Mouse (Mus musculus): ENCODE data around the gene Runx1.

Runx1 gene

DNA sequence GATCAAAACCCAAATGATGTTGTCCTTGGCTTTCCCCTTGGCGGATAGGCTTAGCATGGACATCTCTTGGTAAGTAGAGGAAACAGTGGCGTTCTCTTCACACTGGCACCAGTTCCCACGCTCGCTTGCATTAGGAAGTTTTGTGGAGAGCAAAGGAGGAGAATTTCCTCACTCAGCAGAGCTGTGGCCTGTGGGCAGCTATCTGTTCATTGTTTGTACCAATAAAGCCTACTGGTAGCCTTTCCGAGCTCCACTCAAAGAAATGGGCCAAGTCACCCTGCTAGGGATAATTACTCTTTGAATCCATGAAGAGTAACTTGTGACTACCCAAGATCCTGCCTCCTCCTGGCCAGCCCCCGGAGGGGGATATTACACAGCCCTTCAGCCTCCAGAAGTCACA lies 734 bp upstream of the Runx1 start:
- no peak for DNase-seq (ENCODE audit: low spot score in 2 of 2)

DNA sequence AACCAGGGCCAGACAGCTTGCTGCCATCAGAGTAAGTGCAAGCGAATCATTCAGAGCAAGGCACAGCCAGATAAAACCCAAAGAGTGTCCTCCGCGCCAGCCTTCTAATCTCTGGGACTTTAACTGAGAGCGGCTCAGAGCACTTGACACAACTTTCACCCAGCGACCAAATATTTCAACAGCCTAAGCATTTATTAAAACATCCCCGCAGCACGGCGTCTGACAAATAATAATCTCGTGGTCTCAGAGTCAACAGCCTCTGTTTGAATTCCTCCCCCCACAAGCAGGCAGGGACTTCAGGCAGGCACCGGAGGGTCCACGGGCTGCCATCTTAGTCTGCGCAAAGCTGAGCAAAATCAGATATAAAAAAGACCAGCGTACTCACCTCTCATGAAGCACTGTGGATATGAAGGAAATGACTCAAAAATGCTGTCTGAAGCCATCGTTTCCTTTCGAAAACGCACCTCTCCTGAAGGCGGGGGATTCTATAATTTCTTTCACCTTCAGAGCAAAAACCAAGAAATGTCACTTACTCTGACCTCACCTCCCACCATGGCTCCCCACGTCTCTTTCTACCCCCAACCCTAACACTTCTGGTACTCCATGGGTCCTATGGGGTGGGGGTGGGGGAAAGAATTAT lies 625 bp downstream of the Runx1 start:
- peak; percentile 58 to 78 for DNase-seq (ENCODE audit: low spot score in 2 of 2)

DNA sequence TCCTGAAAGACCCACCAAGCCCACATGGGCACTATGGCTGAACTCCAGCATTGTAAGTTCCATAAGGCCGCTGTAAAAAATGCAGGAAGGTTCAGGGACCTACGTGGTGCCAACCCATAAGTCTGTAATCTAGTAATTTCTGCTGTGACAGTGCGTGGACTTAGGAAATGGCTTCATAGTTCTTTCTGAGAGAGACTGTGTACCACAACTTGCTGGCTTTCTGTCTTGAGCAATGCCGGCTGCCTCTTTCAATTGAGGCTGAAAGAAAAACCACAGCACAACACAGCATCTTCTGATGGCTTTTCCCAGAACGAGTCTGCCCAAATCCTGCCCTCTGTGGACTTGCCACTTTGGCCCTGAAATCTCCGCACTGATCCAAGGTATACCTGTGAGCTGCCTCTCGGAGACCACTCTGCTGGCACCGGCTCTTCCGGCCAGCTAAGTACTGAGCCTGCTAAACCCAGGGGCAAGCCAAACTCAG lies 1.2 kb downstream of the Runx1 start:
- no peak for DNase-seq (ENCODE audit: low spot score in 2 of 2)

DNA sequence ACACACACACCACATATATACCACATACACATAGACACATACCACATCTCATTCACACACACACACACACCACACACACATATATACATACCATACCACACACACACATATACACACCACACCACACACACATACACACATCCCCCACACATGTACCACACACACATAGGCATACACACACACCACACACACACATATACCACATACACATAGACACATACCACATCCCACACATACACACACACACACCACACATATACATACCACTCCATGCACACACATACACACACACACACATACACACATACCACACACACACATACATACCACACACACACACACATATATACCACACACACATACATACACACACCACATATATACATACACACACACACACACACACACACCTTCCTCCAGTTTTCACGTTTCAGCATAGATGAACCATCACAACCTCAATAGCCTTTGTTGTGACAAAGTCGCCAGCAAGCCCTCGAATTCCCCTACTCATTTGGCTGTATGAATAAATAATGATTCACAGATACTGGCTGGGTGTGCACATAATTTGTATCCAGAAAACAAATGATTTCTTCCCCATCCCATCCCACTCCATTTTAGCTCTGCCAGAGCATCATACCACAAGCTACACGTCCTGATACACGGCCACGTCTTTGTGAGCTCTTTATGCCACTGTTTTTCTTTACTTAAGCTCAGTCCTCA lies 1.8 kb downstream of the Runx1 start:
- no peak for DNase-seq (ENCODE audit: low spot score in 2 of 2)

DNA sequence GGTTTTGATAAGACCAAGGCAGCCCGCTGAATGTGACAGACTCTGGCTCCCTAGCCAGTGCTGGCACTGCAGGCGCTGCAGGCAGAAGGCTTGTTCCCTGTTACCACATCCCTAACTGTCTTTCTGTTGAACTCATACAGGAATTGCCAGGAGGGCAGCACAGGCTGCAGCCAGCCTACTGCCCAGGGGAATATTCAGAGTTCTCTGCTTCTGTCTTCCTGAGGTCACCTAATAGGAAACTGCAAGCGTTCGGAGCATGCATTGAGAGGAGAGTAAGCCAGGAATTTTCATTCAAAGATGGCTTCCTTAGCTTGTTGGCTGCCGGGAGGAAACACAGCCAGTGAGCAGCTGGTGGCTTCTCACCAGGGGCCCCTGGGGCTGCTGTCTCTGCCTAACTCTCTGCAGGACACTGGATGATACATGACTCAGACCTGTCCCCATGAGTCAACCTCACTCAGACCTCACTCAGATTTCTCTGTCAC lies 2.5 kb downstream of the Runx1 start:
- DNase-seq (ENCODE audit: low spot score in 2 of 2): no peak

DNA sequence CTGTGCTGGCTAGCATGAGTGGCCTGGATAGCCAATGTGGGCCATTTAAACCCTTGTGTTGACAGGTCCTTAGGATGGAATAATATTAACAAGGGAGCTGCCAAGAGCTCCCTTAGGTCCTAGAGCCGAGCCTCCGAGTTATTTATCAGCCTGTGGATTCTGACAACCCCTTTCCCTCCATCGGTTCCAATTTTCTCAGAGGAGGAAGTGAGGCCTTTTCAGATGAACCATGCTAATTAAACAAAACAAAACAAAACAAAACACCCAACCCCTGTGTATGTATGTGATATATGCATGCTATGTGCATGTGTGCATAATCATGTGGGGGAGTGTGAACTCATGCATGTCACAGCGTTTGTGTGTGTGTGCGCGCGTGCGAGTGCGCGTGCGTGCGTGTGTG lies 3.3 kb downstream of the Runx1 start:
- no peak for DNase-seq (ENCODE audit: low spot score in 2 of 2)

DNA sequence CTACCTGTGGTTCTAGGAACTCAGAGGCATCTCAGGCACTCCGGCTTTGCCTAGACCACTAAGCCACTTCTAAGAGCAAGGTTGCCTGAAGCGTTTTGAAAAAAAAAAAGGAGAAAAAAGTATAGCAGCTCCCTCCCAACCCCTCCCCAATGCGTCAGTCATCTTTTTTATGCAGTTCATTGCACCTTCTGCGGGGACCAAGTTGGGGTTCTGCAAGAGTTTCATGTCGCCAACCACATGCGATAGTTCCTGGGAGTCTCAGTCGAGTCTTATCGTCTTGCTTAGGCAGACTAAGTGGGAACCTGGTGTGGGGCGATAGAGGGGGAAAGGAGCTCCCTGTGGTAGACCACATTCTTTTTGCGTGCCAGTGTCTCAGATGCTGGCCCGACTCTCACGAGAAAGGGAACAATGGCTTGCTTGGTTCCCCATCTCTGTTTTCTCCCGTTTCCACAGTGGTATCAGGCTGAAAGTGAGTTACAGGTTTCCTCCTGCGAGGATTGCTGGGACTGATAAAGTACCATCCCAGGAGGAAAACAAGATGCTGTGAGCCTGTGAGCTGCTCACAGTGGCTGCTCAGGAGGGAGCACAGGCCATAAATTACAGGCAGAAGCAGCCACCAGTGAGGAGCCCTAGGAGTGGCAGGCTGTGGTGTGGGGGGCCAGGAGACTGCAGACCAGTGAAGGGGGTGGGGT lies 3.9 kb downstream of the Runx1 start:
- DNase-seq (ENCODE audit: low spot score in 2 of 2): peak; percentile 73 to 80

DNA sequence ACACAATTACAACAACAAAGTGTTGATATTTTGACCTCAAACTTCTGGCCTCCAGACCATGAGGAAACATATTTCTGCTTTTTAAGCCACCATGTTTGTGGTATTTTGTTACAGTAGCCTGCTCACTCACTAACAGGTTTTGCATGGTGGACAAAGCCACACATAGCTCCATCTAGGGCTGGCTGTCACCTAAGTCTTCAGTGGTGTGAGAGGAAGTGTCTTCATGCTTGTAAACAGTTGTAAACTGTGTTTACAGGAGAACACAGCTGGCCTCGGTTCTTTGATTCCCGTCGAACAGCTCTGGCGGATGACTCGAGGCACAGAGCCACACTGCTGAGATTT lies 4.4 kb downstream of the Runx1 start:
- DNase-seq (ENCODE audit: low spot score in 2 of 2): no peak

DNA sequence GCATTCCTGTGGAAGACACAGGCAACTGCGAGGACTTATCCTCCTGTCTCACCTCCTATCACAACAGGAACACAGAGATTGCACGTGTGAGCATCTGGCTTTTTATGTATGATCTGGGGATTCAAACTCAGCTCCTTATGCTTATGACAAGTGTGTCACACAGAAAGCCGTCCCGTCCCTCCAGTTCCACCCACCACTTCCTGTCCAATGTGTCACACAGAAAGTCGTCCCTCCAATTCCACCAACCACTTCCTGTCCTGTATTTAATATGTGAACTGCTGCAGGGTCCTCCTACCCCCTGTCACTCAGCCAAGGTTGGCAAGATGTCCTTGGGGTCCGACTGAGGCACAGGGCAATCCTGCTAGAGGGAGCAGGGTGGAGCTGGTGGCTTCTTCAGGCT lies 5.5 kb downstream of the Runx1 start:
- DNase-seq (ENCODE audit: low spot score in 2 of 2): no peak

DNA sequence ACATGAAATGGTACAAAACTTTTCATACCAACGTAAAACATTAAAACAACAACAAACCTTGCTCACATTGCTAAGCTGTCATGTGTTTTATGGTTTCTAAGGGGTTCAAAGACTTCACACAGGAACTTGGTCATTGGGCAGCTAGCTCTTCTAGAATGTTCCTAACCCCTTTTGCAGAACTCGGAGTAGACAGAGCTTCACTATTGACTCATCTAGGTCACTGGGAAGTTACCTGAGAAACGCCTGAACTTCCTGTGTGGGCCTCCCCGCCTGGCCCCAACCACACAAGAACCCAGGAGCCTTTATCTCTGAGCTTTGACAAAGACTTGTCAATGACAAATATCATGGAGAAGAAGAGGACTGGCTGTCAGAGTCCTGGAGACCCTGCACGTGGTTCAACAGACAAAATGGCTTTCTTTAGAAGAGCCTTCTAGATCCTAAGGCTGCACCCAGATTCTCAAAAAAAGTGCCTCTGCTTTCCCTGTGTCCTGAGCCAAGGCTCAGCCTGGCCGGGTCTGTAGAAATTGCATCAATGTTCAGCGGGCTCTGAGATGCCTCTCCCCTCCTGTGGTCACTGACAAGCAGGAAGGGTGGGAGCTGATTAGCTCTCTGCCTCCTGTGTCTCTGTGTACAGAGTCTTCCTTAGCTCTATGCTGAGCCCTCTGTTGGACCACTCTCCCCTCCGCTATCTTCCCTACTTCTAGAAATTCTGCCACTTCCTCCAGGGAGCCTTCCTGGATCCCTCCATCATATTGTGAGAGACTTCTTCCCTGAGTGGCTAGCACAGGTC lies 7.3 kb downstream of the Runx1 start:
- DNase-seq (ENCODE audit: low spot score in 2 of 2): no peak

DNA sequence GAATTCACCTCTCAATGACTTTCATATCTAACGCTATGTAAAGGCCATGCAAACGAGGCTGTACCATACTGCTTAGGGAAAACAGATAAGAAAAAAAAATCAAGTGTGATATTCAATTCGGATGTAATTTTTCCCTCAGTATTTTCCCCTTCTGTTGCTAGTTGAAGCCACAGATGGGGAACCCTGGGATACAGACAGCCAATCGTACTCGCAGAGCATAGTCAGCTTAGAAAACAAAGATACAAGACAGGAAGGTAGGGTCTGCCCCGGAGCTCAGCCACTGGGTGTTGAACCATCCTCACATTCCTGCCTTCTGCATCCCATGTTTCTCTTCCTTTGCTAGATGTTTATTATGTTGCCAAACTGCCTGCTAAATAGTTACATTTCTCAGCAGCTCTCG lies 9.9 kb downstream of the Runx1 start:
- no peak for DNase-seq (ENCODE audit: low spot score in 2 of 2)

DNA sequence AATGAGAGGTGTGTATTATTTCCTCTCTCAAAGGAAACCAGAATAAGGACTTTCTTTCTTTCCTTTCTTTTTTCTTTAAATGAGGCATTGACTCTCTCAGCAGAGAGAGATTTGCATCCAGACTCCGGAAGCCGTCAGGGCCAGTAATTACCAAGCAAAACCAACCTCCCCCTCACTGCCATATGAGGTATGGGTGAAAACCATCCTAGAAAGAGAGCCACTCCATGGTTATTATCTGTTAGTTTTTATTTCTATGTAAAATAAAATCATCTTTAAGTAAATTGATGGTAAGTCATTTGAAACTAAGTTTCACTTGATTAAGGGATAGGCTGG lies 10.8 kb downstream of the Runx1 start:
- DNase-seq (ENCODE audit: low spot score in 2 of 2): no peak

DNA sequence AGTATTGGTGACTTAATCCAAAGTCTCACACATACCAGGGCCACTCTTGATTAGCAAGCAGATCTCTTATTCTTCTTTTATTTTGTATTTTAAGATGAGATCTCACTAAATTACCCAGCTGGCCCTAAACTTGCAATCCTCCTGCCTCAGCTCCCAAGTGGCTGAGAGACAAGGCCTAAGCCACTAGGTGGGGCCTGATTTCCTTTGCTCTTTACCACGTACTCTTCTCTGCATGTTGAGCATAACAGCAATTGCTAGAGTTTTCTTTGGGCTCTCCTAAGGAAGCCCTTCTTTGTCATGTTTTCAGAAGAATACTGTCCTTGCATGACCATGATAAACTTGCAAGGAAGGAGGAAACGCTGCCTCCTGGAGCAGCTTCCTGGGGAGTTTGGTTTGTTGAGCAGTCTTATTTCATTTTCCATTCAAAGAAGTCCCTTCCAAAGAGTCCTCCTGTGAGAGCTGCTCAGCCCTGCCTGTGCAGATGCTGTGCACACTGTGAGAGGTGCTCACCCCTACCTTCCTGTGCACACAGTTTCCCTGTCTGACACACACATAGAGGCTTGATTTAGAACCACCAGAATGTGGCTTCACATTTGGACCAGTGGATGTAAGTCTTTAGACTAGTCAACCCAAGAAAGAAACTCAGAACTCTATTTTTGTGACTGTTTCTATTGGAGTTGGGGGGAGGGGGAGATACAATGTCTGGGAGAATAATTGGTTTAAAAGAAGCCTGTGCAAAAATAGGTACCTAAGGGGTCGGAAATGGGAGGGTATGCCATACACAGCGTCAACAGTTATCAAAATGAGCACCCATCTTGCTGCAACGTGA lies 11.4 kb downstream of the Runx1 start:
- no peak for DNase-seq (ENCODE audit: low spot score in 2 of 2)

DNA sequence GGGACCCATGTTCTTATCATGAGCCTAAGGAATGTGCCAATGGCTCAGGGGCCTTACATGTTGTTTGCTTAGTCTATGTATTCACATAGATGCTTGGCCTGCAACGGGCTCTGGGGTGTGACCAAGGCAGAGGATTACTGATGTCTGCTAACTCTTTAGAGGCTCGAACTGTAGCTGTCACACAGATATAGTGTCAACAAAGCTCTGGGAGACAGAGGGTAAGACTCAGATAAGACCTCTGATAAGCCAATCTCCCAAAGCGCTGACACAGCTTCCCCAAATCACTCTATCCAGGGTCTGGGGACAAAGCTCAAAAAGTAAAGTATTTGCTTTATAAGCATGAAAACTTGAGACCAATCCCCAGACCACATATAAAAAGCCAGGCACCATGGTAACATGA lies 13.5 kb downstream of the Runx1 start:
- DNase-seq (ENCODE audit: low spot score in 2 of 2): no peak

DNA sequence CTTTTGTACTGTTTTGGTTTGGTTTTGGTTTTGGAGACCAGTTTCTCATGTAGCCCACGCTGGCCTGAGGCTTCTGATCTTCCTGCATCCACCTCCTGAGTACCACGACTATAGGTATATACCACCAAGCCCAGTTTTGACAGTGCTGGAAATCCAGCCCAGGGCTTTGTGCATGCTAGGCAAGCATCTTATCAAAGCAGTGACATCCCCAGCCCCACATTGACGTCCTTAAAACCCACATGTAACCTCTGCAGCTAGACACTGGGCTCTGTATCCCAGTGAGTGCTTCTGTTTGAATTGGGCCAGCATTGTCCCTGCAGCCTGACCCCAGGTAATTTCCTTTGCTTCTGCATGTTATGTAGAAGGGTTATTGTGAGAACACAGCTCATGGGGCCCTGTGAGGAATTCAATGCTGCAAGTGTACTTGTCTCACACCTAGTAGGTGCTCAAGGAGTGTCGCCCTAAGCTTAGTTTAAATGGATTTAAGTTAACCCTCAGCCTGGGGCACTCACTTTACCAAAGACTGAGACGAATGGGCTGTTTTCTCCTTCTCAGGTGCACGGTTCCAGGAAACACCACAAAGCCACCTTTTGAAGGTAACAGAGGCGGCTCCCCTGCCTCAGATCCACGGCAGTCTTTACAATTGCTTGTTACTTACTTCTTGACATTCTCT lies 15.2 kb downstream of the Runx1 start:
- DNase-seq (ENCODE audit: low spot score in 2 of 2): no peak

DNA sequence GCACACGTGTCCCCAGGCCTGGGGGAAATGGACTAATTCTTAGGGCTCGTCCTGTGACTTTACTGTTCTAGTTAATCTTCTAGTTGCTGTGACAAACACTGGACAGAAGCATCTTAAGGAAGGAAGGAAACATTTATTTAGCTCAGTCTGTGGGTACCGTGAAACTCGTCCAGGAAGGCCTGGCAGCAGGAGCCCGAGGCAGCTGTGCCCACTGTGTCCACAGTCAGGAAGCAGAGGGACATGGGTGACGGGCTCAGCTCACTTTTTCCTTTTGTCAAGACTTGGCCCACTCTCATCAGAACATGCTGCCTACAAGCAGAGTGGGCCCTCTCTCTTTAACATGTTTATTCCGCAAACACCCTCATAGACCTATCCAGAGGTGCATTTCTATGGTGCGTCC lies 18.2 kb downstream of the Runx1 start:
- no peak for DNase-seq (ENCODE audit: low spot score in 2 of 2)

DNA sequence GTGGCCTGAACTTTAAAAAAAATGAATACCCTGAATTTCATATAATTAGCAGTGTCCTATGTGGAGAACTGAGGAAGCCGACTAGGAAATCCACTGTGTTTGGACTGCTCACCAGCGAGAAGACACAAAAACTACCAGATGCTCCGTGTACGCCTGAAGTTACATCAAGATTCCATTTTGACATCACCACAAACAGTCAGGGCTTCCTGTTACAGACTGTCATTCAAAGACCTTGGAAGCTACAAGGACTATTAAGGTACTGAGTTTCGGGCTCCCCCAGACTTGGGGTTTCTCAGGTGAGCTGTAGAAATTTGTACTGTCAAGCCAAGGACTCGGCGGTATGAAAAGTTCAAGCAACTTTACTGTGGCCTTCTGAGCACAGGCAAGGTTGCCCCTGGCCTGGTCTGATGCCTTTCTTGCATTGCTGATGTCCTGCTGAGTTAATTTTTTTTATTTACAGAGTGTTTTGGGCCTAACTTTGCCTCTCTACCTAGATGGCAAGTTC lies 22.8 kb downstream of the Runx1 start:
- DNase-seq (ENCODE audit: low spot score in 2 of 2): no peak

DNA sequence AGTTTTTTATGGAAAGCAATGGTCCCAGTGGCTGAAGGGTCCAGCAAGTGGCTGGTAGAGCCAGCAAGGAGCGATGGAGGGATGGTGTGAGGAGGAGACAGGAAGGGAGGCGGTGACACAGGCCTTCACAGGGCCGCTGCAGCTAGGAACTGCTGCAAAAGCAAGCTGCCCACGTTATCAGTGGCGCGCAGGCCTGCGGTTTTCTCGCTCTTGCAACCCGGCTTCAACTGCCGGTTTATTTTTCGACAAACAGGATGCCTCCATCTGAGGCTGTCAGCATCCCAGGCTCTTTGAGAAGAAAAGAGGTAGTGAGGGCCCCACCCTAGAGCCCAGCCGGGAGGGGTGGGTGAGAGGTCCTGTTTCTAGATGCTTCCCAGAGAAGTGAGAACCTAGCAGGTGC lies 24.4 kb downstream of the Runx1 start:
- peak; percentile 85 to 89 for DNase-seq (ENCODE audit: low spot score in 2 of 2)

DNA sequence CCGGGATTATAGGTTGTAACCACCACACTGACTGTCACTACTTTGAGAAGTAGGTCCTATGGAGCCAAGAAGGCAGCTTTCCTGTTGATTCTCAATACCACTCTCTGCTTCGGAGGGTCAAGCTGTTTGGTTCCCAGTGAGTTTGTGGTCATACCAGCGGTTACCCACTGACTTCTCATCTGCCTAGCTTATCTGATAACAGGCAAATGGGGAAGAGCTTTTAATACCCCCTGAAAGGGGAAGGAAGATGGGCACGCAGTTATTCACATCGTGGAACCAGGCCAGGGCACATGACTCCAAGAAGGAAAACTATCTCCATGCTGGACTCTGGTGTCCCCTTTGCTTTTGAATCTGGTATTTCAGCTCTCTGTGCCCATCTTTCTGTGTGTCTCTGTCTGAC lies 25.1 kb downstream of the Runx1 start:
- no peak for DNase-seq (ENCODE audit: low spot score in 2 of 2)

DNA sequence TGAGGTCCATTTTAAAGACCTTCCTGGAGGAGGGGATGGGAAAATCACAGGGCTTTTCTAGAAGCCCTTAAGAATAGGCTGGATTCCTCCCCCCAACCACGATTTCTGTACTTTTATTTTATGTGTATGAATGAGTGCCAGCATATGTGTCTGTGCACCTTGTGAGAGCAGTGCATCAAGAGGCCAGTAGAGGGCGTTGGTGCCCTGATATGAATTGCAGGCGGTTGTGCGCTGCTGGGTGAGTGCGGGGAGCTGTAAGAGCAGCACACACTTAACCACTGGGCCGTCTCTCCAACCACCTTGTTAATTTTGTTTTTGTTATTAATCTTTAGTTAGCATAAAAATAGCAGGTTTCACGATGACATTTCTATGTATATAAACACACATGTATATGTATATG lies 26.0 kb downstream of the Runx1 start:
- DNase-seq (ENCODE audit: low spot score in 2 of 2): no peak

DNA sequence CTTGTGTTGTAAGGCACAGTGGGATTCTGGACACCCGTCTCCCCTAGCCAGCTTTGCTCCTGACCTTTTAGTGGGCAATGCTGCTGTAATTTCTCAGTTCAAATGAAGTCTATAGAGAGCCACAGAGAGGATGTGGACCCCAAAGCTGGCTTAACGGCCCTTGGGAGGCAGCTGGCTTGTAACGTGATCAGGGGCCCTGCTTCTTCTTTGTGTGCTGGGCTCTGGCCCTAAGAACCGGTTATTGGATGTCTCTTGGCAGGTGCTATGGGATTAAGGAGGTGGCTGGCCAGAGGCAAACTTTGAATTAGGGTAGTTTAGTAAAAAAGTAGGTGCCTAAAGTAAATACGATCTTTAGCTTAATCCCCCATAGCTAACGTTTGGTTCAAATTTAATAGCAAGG lies 31.8 kb downstream of the Runx1 start:
- no peak for DNase-seq (ENCODE audit: low spot score in 2 of 2)
